Mouse (Mus musculus) limb, embryonic 10.5 days (tissue): Measurements from ENCODE around the gene Mid1. TPM values are rescaled to one million over a fixed set of nuclear protein-coding genes. Genes with fewer than 3 reads are reported as not detected.

ENCODE experiments used
- DNase-seq: peaks from one replicate; pipeline ENCODE4 v3.0.0-alpha.2; 2017; ENCODE audit warnings: low spot score
- H3K27ac ChIP-seq: fragments of 300-500 bp; sonication (generic); 2 replicates; pipeline ENCODE4 v1.5.1; 2016; ENCODE audit warnings: mild to moderate bottlenecking
- H3K27me3 ChIP-seq: fragments of 300-500 bp; sonication (generic); 2 replicates; pipeline ENCODE4 v1.6.1; 2016; ENCODE audit warnings: low read depth, mild to moderate bottlenecking; ENCODE audit not compliant: poor library complexity, severe bottlenecking
- H3K36me3 ChIP-seq: fragments of 300-500 bp; sonication (generic); 2 replicates; pipeline ENCODE4 v1.6.1; 2016; ENCODE audit warnings: mild to moderate bottlenecking, moderate library complexity
- H3K4me1 ChIP-seq: fragments of 300-500 bp; sonication (generic); 2 replicates; pipeline ENCODE4 v1.6.1; 2016
- H3K4me3 ChIP-seq: fragments of 300-500 bp; sonication (generic); 2 replicates; pipeline ENCODE4 v1.5.1; 2016; ENCODE audit warnings: mild to moderate bottlenecking, moderate library complexity
- H3K9me3 ChIP-seq: fragments of 300-500 bp; sonication (generic); replicated peaks from 2 replicates; pipeline ENCODE4 v1.6.1; 2016; ENCODE audit warnings: mild to moderate bottlenecking
- WGBS: fragments of 180-500 bp; shearing (Covaris S2); methylation state at CpG from one replicate; pipeline ENCODE4 v1.1.7; 2016; 5-methylcytosine and 5-hydroxymethylcytosine counted together
- polyA plus RNA-seq: library from polyadenylated mRNA; unstranded; fragments of >200 nt; fragmentation: Nextera tagmentation; extraction: Ambion mirVana; gene quantifications from 2 replicates; pipeline ENCODE4 v1.2.1, GENCODE M21; 2016

Mid1 gene
- polyA plus RNA-seq, 1 experiment from 2014 or later: 12.0 TPM

- no peak for DNase-seq
- 19% methylated on average over 5 of the region's 5 CpGs for WGBS
- Histone ChIP-seq H3K4me1 (no peaks in the 10 kb centered on the region), H3K27me3 (peaks cover 96% of the 10 kb centered on the region), H3K36me3 (no peaks in the 10 kb centered on the region), H3K4me3 (no peak overlapping the region), H3K9me3 (no peaks in the 10 kb centered on the region), H3K27ac (no peak overlapping the region)
Observed at GRCm38 (mm10) chrX:169906054-169906508, 221.1 kb downstream of the Mid1 start.

GRCm38 (mm10) chrX:169909898-169910297 is 224.9 kb downstream of the Mid1 start:
- H3K27me3 ChIP-seq: peaks cover 92% of the 10 kb centered on the region
- 98% methylated on average over 2 of the region's 2 CpGs for WGBS
- DNase-seq: no peak
- H3K4me3 ChIP-seq: no peak overlapping the region
- H3K9me3 ChIP-seq: no peaks in the 10 kb centered on the region
- H3K4me1 ChIP-seq: no peaks in the 10 kb centered on the region
- no peaks in the 10 kb centered on the region for H3K36me3 ChIP-seq
- H3K27ac ChIP-seq: no peak overlapping the region

DNA sequence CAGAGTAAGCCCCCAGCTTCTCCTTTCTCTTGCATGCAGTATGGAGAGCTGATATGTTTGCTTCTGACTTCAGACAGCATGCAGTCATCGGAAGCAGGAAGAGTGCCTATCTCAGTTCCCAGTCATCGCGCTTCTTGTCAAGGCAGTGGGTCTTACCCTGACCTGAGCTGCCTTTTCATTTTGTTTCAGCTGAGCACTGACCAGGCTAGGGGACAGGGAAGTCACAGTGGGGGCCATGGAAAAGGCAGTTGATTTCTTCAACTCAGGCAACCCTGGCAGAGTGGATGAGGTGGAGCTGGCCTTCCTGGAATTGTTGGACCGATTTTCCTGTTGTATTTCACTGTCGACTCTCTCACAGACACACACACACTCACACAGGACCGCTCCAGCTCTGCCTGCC is 230.7 kb downstream of the Mid1 start:
- Histone ChIP-seq H3K27me3 (peaks cover 81% of the 10 kb centered on the region), H3K36me3 (no peaks in the 10 kb centered on the region), H3K4me1 (no peaks in the 10 kb centered on the region), H3K9me3 (no peaks in the 10 kb centered on the region), H3K27ac (no peak overlapping the region), H3K4me3 (no peak overlapping the region)
- DNase-seq: no peak
- WGBS: 93% methylated on average over 6 of the region's 6 CpGs

DNA sequence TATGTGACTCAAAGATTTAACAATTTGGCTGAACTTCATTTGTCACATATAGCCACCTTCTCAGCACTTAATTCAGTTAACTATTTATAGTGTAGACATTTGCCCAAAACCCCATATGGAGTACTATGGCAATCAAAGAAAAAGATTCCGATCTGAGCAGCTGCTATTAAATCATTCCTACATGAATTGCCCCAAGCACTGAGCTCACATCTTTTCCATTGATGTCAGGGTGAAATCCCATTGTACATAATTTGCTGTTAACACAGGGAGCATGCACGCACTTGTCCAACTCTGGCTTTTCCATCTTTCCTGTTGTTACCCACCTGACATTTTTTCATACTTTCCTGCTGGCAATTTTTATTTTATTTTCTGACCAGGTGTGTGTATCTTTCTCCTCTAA is 237.5 kb downstream of the Mid1 start:
- H3K27me3 ChIP-seq: peaks cover 78% of the 10 kb centered on the region
- no peaks in the 10 kb centered on the region for H3K9me3 ChIP-seq
- 86% methylated on average over 2 of the region's 2 CpGs for WGBS
- H3K4me1 ChIP-seq: peaks cover 3% of the 10 kb centered on the region; the same call in 1 of the 2 replicates
- H3K27ac ChIP-seq: no peak overlapping the region
- no peak overlapping the region for H3K4me3 ChIP-seq
- H3K36me3 ChIP-seq: 0 out of 2 replicates have a peak, but pooled peaks cover 5% of the 10 kb centered on the region
- DNase-seq: no peak

DNA sequence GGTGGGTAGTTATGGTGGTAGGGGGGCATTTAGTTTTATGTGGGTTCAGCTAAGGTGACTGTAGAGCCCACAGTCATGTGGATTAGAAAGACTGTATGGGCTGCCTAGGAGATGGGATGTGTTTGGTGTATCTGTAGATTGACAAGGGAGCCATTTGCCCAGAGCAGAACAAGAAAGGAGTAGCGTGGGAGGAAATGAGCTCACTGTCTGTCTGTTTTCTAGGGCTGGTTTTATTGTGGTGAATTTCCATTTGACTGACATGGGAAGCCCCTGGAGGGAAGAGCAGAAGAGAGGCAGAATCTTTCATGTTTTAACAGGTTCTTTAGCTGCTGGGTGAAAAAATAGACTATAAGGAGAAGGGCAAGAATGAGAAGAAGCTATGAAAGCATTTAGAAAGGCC is 238.4 kb downstream of the Mid1 start:
- Histone ChIP-seq H3K36me3 (0 out of 2 replicates have a peak, but pooled peaks cover 5% of the 10 kb centered on the region), H3K4me1 (peaks cover 3% of the 10 kb centered on the region; the same call in 1 of the 2 replicates), H3K9me3 (no peaks in the 10 kb centered on the region), H3K4me3 (no peak overlapping the region), H3K27me3 (peaks cover 79% of the 10 kb centered on the region), H3K27ac (no peak overlapping the region)
- no peak for DNase-seq
- 58% methylated on average over 1 of the region's 1 CpGs for WGBS

GRCm38 (mm10) chrX:169925600-169925999 is 240.6 kb downstream of the Mid1 start:
- Histone ChIP-seq H3K36me3 (0 out of 2 replicates have a peak, but pooled peaks cover 5% of the 10 kb centered on the region), H3K9me3 (no peaks in the 10 kb centered on the region), H3K27me3 (peaks cover 86% of the 10 kb centered on the region), H3K27ac (no peak overlapping the region), H3K4me1 (peaks cover 3% of the 10 kb centered on the region; the same call in 1 of the 2 replicates), H3K4me3 (no peak overlapping the region)
- WGBS: 22% methylated on average over 7 of the region's 7 CpGs
- no peak for DNase-seq

DNA sequence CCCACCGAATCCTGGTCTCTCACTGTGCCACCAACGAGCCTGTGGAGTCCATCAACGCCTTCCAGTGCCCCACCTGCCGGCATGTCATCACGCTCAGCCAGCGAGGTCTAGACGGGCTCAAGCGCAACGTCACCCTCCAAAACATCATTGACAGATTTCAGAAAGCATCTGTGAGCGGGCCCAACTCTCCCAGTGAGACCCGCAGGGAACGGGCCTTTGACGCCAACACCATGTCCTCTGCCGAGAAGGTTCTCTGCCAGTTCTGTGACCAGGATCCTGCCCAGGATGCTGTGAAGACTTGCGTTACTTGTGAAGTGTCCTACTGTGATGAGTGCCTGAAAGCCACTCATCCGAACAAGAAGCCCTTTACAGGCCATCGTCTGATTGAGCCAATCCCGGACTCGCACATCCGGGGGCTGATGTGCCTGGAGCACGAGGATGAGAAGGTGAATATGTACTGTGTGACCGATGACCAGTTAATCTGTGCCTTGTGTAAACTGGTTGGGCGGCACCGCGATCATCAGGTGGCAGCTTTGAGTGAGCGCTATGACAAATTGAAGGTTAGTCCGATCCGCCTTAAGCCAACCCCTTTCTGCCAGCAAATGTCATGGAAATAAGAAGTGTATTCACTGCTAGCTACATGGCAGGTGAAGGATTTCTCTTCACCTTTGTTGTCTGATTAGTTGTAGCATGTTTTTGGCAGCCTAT is 242.3 kb downstream of the Mid1 start:
- Histone ChIP-seq H3K9me3 (no peaks in the 10 kb centered on the region), H3K36me3 (0 out of 2 replicates have a peak, but pooled peaks cover 5% of the 10 kb centered on the region), H3K27me3 (peaks cover 88% of the 10 kb centered on the region), H3K4me1 (peaks cover 3% of the 10 kb centered on the region; the same call in 1 of the 2 replicates), H3K27ac (no peak overlapping the region), H3K4me3 (no peak overlapping the region)
- no peak for DNase-seq
- WGBS: 93% methylated on average over 28 of the region's 28 CpGs

DNA sequence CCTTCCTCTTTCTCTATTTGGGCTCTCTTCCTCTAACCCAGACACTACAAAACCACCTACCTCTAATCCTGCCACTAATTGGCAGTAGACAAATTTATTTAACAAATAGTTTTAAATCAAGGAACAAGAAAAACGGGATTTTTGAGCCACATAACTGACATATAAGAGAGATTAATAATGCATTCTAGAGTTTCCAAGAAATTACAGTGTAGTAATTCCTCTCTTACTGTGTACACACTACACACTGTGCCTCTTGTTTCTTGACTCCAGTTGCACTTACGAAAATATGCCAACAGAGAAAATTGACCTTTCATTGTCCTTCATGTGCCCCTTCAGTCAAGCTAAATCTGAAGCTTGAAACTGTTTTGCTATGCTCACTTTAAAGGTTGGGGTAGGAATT is 245.9 kb downstream of the Mid1 start:
- no peak for DNase-seq
- H3K4me1 ChIP-seq: no peaks in the 10 kb centered on the region
- no peak overlapping the region for H3K4me3 ChIP-seq
- H3K9me3 ChIP-seq: no peaks in the 10 kb centered on the region
- no peak overlapping the region for H3K27ac ChIP-seq
- 75% methylated on average over 2 of the region's 2 CpGs for whole genome bisulfite sequencing
- 0 out of 2 replicates have a peak, but pooled peaks cover 5% of the 10 kb centered on the region for H3K36me3 ChIP-seq
- peaks cover 90% of the 10 kb centered on the region for H3K27me3 ChIP-seq

DNA sequence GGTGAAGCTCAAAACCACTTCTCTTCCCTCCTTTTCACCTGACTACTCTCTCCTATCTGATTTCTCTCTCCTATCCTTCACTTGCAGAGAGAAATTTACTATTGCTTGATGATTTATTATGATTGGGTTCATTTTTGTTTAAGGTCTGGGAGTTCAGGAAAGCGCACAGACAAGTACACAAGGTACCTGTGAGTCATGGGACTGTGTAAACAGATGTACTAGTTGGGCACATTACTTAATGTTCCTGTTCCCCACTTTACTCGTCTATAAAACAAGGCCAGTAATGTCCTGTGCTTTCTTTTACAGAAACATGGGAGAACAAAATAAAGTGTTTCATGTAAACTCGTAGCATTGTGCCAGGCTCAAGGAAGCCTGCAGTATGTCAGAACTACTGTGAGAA is 248.2 kb downstream of the Mid1 start:
- no peak overlapping the region for H3K4me3 ChIP-seq
- no peak for DNase-seq
- peaks cover 90% of the 10 kb centered on the region for H3K27me3 ChIP-seq
- WGBS: 74% methylated on average over 3 of the region's 3 CpGs
- no peaks in the 10 kb centered on the region for H3K36me3 ChIP-seq
- H3K27ac ChIP-seq: no peak overlapping the region
- no peaks in the 10 kb centered on the region for H3K4me1 ChIP-seq
- H3K9me3 ChIP-seq: no peaks in the 10 kb centered on the region

GRCm38 (mm10) chrX:169937119-169937719 is 252.2 kb downstream of the Mid1 start:
- H3K36me3 ChIP-seq: no peaks in the 10 kb centered on the region
- DNase-seq: no peak
- H3K4me3 ChIP-seq: no peak overlapping the region
- no peaks in the 10 kb centered on the region for H3K9me3 ChIP-seq
- no peaks in the 10 kb centered on the region for H3K4me1 ChIP-seq
- peaks cover 88% of the 10 kb centered on the region for H3K27me3 ChIP-seq
- 66% methylated on average over 5 of the region's 5 CpGs for WGBS
- no peak overlapping the region for H3K27ac ChIP-seq

DNA sequence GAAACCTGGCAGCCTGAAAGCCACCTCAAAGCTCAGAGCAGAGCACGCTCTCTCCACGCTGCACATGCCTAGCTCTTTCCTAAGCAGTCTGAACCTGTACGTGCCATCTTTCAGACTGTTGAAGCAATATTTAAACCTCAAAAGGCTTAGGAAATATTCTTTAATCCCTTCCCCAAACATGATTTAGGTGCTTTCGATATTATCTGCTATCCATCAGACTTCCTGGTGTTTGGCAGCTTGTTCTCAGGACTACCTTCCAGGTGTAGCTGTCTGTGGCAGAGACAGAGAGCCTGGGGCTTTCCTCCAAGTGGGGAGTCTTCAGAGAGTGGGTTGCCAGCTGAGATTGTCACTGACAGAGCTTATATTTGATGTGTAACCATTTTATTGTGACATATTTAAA is 255.5 kb downstream of the Mid1 start:
- no peak overlapping the region for H3K4me3 ChIP-seq
- WGBS: 88% methylated on average over 4 of the region's 4 CpGs
- DNase-seq: no peak
- H3K9me3 ChIP-seq: no peaks in the 10 kb centered on the region
- H3K36me3 ChIP-seq: no peaks in the 10 kb centered on the region
- no peak overlapping the region for H3K27ac ChIP-seq
- peaks cover 77% of the 10 kb centered on the region for H3K27me3 ChIP-seq
- no peaks in the 10 kb centered on the region for H3K4me1 ChIP-seq

- Histone ChIP-seq H3K4me1 (no peaks in the 10 kb centered on the region), H3K4me3 (no peak overlapping the region), H3K27me3 (peaks cover 31% of the 10 kb centered on the region; the same call in 1 of the 2 replicates), H3K9me3 (no peaks in the 10 kb centered on the region), H3K36me3 (no peaks in the 10 kb centered on the region), H3K27ac (no peak overlapping the region)
- DNase-seq: no peak
- 91% methylated on average over 1 of the region's 1 CpGs for WGBS
Observed at GRCm38 (mm10) chrX:169950596-169950995, 265.6 kb downstream of the Mid1 start.

DNA sequence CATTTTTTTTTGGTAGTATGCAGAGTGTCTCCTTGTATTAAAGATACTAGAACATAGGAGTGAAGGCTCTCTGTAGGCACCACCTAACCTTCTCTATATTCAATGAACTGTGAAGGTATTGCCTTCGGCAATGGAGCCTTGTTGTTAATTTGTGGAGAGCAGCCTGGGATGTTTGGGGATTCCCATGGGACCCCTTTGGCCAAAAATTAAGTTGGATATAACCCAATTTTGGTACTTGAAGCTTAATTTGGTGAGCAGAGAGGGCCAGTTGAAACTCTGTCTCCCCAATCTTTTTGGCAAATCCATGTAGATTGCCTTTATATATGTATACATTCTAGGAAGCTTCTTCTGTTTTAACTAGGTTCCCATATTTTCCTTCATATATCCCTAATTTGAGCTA is 284.3 kb downstream of the Mid1 start:
- Histone ChIP-seq H3K9me3 (peaks cover 3% of the 10 kb centered on the region; the same call in 1 of the 2 replicates), H3K27me3 (peaks cover 3% of the 10 kb centered on the region; the same call in 1 of the 2 replicates), H3K4me3 (no peak overlapping the region), H3K4me1 (no peaks in the 10 kb centered on the region), H3K27ac (no peak overlapping the region), H3K36me3 (peaks cover 48% of the 10 kb centered on the region)
- 100% methylated on average over 1 of the region's 1 CpGs for WGBS
- no peak for DNase-seq
